Mouse (Mus musculus) right cerebral cortex, adult 18-20 months (tissue): ENCODE data around the gene Ngrn.

Experiments used
- DNase-seq: peaks from one replicate; pipeline ENCODE4 v3.0.0; 2022; ENCODE audit warnings: mixed read lengths

The Ngrn gene

GRCm38 (mm10) chr7:80260625-80261371 lies at the start of gene Ngrn:
Ngrn (plus strand) TSS chr7:80261215.
- peak; percentile 90 for DNase-seq

DNA sequence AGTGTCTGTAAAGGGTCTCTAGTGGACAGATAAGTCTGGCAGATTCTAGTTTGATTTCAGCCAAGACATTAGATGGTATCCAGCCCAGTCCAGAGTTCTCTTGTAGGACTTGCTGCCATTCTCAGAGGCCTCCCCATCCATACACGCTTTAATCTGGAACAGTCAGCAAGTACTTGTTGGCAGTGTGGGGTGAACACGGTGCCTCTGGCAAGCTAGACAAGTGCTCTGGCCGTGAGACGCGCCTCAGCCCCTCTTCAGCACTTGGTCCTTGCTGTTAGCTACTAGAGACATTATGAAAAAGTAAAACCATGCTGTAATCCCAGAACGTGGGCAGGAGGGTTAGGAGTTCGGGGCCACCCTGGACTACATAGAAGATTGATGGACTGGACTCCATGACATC lies 47.4 kb upstream of the Ngrn start:
- DNase-seq: no peak

- DNase-seq: no peak
Measured at GRCm38 (mm10) chr7:80214459-80214858, 46.6 kb upstream of the Ngrn start.

DNA sequence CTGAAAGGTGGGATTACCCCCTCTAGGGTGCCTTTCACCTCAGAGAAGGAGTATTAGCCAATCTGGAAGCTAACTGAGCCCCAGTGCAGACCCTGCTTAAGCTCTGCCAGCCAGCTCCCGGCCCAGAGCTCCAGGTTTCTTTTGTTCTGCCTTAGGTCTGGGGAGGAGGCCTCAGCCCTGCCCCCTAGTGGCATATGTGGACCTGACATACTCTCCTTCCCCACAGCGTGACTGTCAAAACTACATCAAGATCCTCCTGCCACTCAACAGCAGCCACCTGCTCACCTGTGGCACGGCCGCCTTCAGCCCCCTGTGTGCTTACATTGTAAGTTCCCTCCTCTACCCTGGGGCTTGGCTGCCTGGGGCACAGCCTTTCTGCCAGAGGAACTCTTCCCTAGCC lies 45.6 kb upstream of the Ngrn start:
- peak; percentile 64 for DNase-seq

DNA sequence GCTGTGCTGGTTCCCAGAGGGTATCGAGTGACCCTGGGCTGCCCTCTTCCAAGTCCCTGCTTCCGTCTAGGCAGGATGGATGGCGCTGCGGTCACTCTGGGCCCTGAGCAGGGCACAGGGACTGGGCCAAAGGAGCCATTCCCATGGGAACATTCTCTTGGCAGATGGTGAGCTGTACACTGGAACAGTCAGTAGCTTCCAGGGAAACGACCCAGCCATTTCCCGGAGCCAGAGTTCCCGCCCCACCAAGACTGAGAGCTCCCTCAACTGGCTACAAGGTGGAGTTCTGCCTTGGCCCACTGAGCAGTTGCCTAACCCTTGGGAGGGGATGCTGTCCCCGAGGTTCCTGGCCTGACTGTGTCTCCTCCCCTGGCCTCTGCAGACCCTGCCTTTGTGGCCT lies 44.4 kb upstream of the Ngrn start:
- DNase-seq: peak; percentile 49

DNA sequence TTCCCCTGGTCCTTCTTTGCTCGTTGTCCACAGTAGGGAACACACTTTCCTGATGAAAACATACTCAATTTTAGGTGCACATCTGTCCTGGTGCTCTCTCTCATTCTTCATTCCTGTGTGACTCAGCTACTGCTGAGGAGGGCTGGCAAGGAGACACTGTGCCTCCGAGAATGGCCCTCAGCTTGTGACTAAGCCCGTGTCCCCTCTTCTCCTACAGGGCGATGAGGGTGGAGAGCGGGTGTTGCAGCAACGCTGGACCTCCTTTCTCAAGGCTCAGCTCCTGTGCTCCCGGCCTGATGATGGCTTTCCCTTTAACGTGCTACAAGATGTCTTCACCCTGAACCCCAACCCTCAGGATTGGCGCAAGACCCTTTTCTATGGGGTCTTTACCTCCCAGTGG lies 42.3 kb upstream of the Ngrn start:
- DNase-seq: no peak

- DNase-seq: no peak
Measured at GRCm38 (mm10) chr7:80220237-80220797, 40.7 kb upstream of the Ngrn start.

DNA sequence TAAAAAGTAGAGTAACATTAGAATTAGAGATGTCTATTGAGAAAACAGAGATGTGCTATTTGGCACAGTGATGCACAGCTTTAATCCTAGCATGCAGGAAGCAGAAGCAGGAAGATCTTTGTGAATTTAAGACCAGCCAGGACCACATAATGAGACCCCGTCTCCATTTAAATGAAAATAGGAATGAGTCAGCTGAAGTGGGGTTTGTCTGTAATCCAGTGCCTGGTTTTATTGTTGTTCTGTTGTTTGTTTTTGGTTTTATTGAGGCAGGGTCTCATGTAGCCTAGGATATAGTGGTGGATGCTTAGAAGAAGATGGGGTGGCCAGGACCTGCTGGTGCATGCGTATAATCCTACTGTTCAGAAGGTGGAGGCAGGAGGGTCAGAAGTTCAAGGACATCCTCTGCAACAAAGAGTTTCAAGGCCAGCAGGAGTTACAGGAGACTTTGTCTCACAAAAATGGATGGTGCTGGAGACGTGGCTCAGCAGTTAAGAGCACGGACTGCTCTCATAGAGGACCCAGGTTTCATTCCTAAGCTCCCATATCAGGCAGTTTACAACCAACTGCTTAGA lies 39.8 kb upstream of the Ngrn start:
- no peak for DNase-seq

- DNase-seq: no peak
Measured at GRCm38 (mm10) chr7:80227065-80227464, 34.0 kb upstream of the Ngrn start.

DNA sequence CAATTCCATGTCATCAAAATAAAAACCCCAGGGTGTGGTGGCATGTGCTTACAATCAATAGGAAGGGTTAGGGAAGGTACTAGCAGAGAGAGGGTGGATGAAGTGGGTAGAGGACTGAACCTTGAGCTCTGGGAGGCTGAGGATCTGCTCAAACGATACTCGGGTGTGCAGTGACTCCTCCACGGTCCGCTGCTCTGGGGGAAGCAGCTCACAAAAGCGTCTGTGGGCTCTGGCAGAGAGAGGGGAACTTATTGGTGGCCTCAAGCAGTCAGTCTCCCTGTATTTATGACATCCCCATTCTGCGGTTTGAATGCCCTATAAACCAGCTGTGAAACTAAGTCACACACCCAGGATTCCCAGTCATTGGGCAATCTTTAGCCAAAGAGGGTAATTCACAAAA lies 30.8 kb upstream of the Ngrn start:
- no peak for DNase-seq

GRCm38 (mm10) chr7:80231971-80232488 lies 29.0 kb upstream of the Ngrn start:
- DNase-seq: no peak

GRCm38 (mm10) chr7:80232489-80233029 lies 28.5 kb upstream of the Ngrn start, which contains the start of the genes Cib1 and Gdpgp1:
Cib1 (minus strand) TSS chr7:80232813.
Gdpgp1 (plus strand) TSS chr7:80232865.
- peak; percentile 96 for DNase-seq

DNA sequence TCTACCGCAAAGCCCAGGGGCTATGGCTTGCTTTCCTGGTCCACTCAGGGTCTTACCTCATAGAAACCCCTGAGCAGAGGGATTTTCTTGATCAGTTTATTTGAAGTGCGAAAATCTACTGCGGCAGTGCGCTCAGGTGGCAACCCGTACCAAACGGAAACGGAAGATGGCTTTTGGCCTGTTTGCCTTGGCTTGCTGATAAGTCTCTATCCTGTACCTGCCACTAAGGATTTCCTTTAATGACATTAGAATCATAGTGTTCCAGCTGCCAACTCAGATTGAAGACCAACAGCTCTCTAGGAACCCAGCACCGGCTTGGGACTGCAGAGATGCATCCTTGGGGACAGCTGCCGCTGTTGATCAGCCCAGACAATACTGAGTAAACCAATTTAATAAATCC lies 27.2 kb upstream of the Ngrn start:
- no peak for DNase-seq

- DNase-seq: no peak
Measured at GRCm38 (mm10) chr7:80238542-80238941, 22.5 kb upstream of the Ngrn start.

GRCm38 (mm10) chr7:80241661-80242060 lies 19.4 kb upstream of the Ngrn start:
- no peak for DNase-seq

GRCm38 (mm10) chr7:80244851-80245250 lies 16.2 kb upstream of the Ngrn start:
- DNase-seq: no peak

DNA sequence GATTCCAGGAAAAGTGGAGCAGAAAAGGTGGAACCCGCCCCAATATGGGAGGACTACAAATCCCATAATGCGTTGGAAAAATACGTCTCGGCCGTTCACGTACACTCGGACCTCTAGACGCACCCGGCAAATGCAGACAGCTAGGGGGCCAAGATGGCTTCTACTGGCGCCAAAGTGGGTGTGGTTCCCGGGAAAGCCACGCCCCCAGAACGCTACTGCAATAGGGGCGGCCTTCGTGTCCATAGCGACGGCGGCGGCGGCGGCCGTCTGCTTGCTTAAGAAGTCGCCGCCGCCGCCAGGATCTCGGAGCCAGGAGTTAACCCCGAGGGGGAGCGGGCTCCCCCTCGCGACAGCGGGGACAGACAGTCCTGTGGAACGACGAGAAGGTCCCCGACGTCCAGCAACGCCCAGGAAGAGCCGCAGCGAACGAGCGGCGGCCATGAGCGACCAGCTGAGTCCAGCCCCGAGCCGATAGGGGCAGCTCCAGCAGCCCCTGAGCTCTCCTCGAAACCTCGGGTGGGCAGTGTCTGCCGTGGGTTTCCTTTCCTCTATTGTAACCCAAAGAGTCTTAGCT lies 14.8 kb upstream of the Ngrn start, which contains the start of gene Ttll13:
Ttll13 (plus strand) TSS at position 229 of the 574 bp plus-strand sequence.
- peak; percentile 98 for DNase-seq

DNA sequence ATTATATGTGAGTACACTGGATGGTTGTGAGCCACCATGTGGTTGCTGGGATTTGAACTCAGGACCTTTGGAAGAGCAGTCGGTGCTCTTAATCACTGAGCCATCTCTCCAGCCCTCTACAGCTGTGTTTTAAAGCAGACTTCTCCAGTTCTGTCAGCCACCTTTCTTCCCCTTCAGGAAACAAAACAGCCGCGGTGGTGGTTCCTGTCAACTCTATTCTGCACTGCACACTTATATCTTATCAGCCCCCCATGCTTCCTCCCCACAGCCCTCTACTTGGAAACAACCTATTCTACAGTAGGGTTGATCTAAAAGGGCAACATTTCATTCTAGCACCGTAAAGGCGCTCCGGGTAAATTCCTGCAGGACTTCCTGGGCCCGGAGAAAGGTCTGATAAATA lies 14.2 kb upstream of the Ngrn start:
- DNase-seq: no peak

GRCm38 (mm10) chr7:80252437-80252836 lies 8.6 kb upstream of the Ngrn start:
- DNase-seq: no peak

GRCm38 (mm10) chr7:80252886-80253285 lies 8.1 kb upstream of the Ngrn start:
- DNase-seq: no peak

GRCm38 (mm10) chr7:80255981-80256380 lies 5.0 kb upstream of the Ngrn start:
- DNase-seq: no peak

DNA sequence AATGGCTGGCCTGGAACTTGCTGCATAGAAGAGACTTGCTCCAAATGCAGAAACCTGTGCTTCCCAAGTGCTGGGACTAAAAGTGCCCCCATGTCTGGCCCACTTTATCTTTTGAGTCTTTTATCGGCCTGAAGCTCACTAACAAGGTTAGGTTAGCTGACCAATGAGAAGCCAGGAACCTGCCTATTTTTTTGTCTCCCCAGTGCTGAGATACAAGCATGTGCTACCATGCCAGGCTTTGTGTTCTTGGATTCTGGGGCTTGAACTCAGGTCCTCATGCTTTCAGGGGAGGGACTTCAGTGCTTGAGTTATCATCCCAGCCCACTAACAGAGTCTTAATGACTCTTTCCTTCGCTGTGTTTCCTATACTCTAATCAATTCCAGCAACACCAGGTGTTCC lies 3.3 kb upstream of the Ngrn start:
- DNase-seq: no peak

DNA sequence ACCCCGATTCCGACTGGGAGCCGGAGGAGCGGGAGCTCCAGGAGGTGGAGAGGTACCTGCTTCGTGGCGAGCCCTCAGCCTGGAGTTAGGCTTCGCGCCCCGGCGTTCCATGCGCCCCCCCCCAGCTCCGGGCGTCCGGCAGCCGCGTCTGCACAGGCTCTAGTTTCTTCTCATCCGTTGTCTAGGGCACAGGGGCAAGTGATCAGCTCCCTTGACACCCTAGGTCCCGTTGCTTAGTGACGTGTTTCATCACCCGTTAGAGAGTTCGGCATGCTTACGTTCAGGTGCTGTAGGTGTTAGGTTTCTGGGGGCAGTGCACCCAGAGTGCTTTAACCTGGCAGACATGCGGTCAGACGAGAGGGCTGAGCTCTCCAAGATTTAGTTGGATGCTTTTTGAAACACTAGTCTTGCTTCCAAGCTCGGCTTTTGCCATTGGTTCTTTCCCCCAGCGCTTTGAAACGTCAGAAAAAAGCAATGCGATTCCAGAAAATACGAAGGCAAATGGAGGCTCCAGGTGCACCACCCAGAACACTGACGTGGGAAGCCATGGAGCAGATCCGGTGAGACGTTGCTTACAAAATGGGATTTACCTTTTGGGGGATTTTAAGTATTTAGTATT lies 466 bp downstream of the Ngrn start:
- DNase-seq: peak; percentile 27
